Mouse (Mus musculus) thymus, postnatal 0 days (tissue): ENCODE measurements around the gene Anapc15-ps. TPM values are rescaled to one million over a fixed set of nuclear protein-coding genes. Genes with fewer than 3 reads are reported as not detected.

Experiments used
- DNase-seq: peaks from one replicate; pipeline ENCODE4 v3.0.0-alpha.2; 2015; ENCODE audit warnings: low spot score
- polyA plus RNA-seq: library from polyadenylated mRNA; unstranded; fragments of >200 nt; fragmentation: Nextera tagmentation; extraction: Ambion mirVana; gene quantifications from 2 replicates; pipeline ENCODE4 v1.2.1, GENCODE M21; 2015

Gene Anapc15-ps
- polyA plus RNA-seq, 1 experiment from 2014 or later, result not detected

DNA sequence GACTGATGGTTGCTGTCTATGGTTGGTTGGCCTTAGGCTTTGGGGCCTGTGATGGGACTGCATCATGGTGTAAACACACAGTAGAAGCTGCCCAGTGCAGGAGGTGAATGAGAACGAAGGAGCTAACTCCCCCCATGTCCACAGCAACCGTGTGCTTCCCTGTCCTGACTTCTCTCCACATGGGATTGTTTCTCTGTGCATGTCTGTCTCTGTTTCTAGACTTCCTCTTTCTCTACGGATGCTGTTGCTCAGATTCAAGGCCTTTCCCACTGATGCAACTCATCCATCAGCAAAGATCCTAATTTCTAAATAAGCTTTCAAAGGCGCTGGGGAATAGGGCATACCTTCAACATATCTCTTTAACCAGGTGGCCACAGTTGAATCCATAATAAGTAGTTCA, 3.4 kb downstream of the Anapc15-ps start:
- DNase-seq, result no peak

GRCm38 (mm10) chr10:95669034-95669433, 4.2 kb downstream of the Anapc15-ps start:
- no peak for DNase-seq

- no peak for DNase-seq
Measured at GRCm38 (mm10) chr10:95667371-95668030, 5.8 kb downstream of the Anapc15-ps start.

DNA sequence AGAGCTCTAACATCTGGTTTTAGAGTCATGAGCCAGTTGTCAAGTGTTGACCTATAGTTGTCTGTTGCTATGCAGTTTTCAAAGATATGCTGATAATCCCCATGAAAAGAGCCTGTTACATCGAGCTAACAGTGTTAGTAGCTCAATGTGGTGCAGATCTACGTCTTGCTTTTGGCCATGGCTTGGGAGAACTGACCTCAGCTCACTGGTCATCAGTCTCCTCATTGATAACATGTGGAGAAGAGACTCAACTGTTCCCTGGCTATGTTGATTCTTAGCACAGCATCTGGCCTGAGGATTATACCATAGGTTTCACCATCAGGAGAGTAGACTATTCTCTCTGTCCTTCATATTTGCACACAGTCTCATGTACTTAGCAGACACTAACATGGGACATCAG, 6.5 kb downstream of the Anapc15-ps start:
- no peak for DNase-seq

DNA sequence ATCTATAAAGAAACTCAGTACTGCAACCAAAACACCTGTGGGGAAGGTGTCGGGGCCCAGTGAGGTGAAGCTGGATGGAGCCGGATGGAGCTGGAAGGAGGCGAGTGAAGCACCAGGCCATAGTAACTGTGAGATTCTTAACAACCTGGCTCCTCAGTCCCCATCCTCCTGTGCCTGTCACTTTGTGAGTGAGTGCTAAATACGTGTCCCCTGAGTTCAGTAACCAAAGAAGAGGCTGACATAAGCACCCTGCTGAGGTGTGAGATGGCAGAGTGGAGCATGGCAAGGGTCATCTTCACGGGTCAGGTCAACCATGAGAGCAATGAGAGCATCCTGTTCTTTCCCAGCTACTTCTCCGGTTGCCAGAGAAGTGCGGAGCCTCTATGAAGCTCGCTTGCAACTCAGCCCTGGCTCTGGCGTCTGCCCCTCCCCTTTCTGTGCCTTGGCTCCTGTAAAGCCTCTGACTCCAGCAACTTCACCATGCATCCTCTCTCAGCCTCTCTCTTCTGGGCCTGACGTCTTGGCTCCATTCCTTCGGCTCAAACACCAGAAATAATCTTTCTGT, 7.7 kb downstream of the Anapc15-ps start:
- no peak for DNase-seq

- DNase-seq, result no peak
Measured at GRCm38 (mm10) chr10:95664613-95665012, 8.6 kb downstream of the Anapc15-ps start.

- no peak for DNase-seq
Measured at GRCm38 (mm10) chr10:95660356-95660755, 12.9 kb downstream of the Anapc15-ps start.

DNA sequence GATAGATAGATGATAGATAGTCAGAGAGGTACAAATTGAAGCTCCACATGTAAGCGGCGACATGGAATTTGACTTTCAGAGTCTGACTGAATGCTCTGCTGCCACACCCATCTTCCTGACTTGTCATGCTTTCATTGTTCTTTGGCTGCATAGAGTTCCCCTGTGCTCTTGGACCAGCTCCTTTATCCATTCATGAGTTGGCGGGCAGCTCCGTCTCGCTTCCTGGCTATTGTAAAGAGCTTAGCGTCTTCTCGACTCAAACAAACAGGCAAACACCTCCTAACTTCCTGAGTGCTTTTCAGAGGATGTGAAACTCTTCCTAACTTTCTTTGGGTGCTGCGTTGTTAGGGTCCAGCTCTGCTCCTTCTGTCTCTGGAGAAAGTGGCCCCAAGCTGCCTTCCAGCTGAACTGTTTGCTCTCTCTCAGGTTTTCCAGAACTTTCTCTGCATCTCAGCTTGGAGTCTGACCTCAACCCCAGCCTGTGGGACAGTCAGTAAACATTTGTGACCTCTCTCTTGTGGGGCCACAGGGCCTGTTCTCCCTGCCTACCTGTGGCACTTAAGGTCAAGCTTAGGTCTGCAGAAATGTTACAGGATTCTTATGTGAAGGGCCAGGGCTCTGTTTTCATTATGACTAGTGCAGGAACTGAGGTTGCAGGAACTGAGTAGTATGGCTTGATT, 13.6 kb downstream of the Anapc15-ps start:
- DNase-seq, result no peak

DNA sequence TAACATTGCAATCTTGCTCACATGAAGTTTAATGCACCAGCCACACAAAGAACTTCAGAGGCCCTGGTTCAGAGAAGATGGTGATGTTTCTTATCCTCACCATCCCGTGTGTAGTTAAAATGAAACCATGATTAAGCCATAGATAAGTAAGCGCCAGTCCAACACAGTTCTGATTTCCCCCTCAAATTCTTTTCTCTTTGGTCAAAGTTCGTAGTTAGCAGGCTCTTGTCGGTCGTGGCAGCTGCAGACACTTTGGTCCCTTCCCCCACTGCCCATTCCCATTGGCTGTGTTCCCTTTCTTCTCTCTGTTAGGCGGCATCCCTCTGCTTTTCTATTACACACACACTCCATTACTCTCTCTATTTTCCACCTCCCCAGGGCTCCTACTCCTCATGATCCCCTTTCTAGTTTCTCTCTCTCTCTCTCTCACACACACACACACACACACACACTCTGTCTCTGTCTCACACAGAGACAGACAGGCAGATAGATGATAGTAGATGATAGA, 14.4 kb downstream of the Anapc15-ps start:
- DNase-seq, result no peak

DNA sequence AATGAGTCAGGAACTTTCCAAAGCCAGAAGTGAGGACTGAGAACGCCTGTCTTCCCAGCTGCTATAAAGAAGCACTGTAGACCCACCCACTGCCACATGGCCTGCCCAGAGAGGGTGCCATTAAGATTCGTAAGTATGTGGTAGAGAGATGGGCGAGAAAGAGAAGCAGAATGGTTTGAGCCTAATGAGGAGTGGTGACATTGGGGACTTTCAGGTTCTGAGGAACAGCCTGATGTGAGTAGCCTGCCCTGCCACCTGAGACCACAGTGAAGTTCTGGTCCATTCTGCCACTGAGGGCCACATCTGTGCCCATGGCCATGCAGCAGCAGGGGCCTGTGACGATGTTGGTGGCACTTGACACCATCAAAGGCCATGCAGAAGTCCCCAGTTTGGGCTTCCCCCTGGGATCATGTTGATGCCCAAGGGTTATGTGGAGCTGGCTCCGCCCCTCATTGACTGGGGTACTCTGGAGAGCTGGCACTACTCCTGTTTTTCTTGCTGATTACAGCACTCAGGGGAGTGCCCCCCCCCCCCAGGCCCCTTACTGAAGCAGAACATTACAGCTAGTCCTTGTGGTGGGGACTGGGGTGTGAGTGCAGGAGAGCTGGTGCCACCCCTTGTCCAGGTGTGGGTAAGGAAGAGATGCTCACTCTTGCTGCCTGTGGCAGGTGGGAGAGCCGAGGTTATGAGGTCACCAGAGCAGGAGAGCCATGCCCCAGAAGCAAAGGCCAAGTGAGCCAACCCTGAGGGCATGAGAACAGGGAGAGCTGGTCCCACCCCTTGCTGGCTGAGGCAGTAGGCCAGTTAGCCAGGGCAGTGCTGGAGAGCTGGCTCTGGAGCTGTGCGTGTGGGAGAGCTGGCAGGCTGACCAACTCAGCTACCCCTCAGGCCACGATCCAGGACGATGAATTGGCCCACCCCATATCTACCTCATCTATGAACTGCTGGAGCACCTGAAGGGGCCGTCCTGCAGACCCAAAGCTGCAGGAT, 16.7 kb downstream of the Anapc15-ps start:
- DNase-seq, result no peak

- no peak for DNase-seq
Measured at GRCm38 (mm10) chr10:95652131-95652530, 21.1 kb downstream of the Anapc15-ps start.

DNA sequence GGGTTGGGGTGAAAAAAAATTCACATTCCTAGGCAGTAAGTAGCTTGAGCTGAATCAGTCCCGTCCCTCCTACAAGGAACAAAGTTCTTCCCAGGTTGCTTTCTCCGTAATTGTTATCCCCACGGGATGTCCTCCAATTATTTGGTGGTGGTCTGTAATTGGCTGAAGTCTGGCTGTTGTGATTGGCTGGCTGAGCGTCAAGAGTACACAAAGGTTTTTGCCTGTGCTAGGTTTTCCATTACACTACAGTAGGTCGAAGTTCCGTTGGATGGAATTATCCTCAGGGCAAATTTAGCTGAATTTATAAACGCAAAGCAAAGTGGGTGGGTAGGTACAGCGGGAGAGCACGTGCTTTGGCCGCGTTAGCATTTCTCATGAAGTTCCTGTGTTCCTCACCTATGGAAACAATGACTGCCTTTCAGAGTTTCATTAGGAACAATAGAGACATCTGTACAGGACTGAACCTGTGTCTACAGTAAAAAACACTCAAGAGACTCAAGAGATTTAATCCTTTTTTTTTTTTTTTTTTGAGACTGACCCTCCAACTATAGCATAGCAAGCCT, 24.8 kb downstream of the Anapc15-ps start:
- no peak for DNase-seq

DNA sequence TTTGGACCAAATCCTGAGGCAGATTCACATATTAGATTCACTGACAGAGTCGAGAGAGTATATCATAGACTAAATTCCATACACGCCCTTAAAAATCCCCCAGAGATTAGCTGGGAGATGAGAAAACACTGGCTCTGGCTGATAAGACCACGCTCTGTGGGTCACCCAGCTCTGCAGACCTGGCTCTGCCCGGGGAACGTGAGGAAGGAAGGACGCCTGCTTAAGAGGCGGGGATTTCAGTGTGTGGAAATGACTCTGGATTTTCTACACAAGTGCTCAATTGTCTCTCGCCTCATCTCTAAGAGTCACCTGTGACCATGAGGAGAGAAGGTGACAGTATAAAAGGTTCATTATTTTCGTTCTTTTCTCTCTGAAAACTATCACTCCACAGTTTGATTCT, 26.1 kb downstream of the Anapc15-ps start:
- no peak for DNase-seq

GRCm38 (mm10) chr10:95646576-95646975, 26.7 kb downstream of the Anapc15-ps start:
- DNase-seq, result no peak

DNA sequence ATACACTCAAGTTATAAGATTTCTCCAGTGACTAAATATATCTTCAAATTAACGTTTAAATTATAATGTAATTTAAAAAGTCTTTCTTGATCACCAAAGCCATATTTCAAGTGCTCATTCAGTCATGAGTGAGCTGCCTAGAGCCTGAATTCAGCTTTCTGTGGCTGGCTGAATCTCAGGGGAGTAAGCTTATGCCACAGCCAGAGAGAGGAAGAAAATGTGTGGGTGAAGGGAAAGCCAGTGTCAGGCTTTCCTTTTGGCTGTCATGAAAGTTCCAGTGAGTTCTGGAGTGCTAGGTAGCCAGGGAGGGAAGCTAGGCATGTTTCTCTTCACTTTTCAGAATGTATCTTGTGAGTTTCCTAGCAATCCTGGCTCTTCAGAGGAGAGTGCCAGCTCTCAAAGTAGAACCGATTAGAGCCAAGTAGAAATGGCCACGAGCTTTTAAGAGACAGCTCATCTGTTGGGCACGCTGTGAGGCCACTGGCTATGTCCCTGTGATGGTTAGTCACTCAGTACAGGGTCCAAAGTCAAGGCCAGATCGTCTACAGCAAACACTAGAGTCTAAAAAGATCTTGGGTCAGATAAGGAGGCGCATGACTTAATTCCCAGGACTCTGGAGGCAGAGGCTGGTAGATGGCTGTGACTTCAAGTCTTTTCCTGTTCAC, 29.4 kb downstream of the Anapc15-ps start:
- no peak for DNase-seq

- no peak for DNase-seq
Measured at GRCm38 (mm10) chr10:95643042-95643441, 30.2 kb downstream of the Anapc15-ps start.

GRCm38 (mm10) chr10:95641335-95641734, 31.9 kb downstream of the Anapc15-ps start:
- no peak for DNase-seq

DNA sequence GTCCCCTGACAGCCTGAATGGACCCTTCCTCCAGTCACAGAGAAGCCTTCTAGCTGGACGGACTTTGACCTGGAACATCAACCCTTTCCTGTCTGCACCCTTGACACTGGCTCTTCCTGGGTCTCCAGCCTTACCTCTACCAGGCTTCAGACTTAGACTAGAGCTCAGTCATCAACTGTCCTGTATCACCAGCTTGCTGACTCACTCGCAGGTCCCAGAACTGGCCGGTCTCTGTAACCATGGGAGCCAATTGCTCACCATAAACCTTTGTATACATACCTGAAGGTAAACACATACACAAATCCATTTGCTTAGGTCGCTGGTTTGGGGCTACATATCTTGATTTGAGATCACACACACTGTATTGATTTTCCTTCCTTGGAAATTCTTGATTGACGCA, 33.8 kb downstream of the Anapc15-ps start:
- DNase-seq, result no peak

GRCm38 (mm10) chr10:95634751-95635150, 38.5 kb downstream of the Anapc15-ps start:
- DNase-seq, result no peak

DNA sequence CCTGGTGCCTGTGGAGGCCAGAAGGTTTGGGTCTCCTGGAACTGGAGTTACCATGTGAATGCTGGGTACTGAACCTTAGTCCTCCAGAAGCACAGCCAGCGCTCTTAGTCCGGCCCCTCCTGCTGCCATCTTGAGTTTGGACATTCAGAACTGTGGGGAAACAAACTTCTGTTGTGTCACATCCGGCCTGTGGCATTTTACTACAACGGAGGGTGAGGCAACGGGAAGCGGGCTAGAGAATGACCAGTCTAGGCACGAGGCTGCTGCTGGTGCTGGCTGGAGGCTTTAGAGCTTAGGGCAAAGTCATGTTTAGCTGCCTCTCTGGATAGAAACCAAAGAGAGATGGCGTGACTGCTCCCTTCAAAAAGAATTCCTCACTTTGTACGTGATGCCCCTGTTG, 39.0 kb downstream of the Anapc15-ps start:
- DNase-seq, result no peak
